Mouse (Mus musculus): Measurements from ENCODE around the gene Ppp1r13l.

The Ppp1r13l gene

DNA sequence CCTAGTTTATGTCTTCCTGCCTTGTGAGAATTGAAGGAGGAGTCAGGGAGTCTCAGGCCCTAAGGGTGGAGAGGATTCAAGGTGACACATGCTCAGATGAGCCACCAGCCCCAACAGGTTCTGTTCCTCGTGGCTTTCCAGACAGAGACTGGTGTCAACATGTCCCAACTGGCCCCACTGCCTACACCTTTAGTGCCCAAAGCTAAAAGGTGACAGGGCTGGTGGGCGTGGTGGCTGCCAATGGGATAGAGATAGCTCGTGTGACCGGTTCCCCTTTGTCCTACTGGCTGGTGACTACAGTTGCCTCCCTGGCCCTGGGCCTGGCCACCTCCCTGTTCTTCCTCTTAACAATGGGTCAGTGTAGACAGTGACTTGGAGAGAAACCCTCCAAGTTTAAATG, 5.8 kb downstream of the Ppp1r13l start:
- DNase-seq (ENCODE audit: inconsistent ontology term) = no peak

DNA sequence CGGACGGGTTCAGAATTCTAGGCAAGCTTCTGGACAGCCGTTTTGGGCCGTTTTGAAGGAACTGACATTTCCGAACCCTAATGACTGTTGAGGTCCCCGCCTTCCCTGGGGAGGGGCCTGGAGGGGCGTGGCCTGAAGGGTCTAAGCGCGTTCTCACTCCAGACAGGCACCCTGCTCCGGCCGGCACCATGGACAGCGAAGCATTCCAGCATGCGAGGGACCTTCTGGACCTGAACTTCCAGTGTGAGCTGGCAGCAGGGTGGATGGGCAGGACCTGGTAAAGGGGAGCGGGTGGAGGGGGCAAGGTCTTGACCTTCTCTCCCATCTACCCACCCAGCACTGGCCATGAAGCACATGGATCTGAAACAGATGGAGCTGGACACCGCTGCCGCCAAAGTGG, 8.8 kb downstream of the Ppp1r13l start:
- DNase-seq (ENCODE audit: inconsistent ontology term) = peak; percentile 78

DNA sequence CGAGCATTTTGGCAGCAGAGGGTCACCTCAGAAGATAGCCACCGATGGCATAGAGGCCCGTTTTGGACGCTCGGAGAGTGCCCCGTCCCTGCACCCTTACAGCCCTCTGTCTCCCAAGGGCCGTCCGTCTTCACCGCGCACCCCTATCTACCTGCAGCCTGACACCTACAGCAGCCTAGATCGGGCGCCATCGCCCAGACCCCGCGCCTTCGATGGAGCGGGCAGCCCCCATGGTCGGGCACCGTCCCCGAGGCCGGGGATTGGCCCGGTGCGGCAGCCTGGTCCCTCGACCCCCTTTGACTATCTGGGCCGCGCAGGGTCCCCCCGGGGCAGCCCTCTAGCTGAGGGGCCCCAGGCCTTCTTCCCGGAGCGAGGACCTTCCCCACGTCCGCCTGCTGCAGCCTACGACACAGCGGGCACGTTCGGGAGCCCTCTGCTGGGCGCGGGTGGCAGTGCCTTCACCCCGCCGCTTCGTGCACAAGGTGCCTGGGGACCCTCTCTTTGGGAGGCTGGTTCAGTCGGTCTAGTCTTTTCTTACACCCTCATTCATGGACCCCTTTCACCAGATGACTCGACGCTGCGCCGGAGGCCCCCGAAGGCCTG, 10.4 kb downstream of the Ppp1r13l start:
- DNase-seq (ENCODE audit: inconsistent ontology term) = peak; percentile 30

DNA sequence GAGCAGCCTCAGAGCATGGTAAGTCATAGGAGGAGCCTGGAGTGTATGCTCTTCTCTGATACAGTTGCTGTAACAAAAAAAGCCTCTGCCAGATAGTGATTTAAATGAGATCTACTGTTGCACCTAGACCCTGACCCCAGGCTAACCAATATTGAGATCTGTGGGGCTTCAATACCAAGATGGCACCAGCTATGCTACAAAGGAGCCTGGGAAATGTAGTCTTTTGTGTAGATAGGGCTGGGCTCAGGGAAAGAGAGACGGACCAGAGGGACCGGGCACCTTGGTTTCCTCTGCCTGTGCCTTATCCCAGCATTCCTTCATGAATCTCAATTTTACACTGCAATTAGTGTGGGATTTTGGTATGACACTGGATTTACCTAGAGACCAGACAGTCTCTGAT, 13.8 kb downstream of the Ppp1r13l start:
- no peak for DNase-seq (ENCODE audit: inconsistent ontology term)

DNA sequence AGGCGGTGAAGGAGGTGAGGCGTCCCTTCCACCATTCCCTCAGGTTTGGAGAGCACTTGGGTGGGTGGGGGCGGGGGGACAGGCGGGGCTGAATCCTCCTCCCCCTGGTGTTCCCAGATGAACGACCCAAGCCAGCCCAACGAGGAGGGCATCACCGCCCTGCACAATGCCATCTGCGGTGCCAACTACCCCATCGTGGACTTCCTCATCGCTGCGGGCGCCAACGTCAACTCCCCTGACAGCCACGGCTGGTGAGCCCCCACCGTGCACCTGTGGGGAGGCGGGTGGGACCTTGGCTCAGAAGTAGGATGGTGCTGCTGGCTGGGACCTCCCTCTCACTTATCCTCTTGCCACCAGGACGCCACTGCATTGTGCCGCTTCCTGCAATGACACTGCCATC, 15.8 kb downstream of the Ppp1r13l start:
- DNase-seq (ENCODE audit: inconsistent ontology term) = no peak

DNA sequence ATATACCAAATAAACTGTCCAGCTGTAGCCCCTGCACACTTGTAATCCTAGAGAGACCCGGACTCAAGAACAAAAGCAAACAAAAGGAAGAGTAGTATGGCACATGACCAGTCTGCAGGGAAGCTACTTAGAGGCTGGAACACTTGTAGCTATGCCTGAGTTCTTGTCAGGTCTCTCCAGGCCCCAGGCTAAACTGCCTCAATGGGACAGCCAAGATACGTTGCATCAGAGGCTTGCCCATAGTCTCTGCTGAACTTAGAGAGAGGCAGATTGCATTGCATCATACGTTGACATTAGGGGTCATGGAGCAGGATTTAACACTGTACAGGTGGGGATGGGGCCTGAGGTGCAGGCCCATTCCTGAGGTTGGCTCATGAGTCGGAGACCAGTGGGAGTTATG, 16.5 kb downstream of the Ppp1r13l start:
- DNase-seq (ENCODE audit: inconsistent ontology term) = no peak

DNA sequence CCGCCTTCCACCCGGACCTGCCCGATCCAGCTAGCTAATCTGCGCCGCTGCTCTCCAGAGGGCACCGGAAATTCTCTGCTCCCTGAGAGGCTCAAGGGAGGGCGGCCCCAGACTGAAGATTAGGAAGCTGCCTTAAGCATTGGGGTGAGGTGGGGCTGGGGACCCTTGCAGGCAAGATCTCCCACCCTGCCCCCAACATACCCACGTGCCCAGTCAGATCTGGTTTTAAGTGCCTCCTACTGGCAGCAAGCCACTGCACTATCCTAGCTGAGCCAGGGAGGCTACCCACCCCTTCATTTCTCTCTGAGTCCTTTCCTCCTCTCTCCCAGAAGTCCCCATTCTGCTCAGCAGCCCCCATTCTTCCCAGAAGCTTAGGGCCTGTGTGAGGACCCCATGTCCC, 18.5 kb downstream of the Ppp1r13l start:
- no peak for DNase-seq (ENCODE audit: inconsistent ontology term)

DNA sequence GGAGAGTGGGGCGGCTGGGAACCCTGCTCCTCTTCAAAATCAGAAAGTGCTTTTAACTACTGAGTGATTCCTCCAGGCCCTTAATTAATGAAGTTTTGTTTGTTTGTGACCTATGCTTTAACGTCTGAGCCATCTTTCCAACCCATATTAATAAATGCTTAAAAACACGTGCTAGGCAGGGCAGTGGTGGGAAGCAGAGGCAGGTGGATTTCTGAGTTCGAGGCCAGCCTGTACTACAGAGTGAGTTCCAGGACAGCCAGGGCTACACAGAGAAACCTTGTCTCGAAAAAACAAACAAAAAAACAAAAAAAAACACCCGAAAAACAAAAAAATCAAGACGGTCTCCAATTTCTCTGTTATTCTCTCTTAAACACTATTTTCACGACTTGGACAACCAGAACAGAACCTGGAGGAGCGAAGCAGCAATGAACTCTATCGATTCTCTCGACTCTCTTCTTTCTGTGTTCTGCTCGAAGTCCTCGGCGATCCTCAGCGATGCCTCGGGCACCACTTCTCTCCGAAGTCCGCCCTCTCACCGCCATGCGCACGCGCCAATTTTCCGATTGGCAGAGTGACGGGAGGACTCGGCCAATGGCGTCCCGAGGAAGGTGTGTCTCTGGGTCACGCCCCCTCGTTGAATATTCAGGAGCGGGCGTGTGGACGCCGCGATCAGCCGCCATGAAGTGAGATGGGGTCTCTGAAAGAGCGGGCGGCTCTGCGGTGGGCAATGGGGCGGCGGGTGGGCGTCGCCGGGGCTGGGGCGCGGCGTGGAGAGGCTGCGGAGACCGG, 22.0 kb downstream of the Ppp1r13l start, which contains the start of gene Ercc2:
Ercc2 (plus strand) TSS at position 634 of the 789 bp plus-strand sequence.
- DNase-seq (ENCODE audit: inconsistent ontology term) = peak; percentile 99

DNA sequence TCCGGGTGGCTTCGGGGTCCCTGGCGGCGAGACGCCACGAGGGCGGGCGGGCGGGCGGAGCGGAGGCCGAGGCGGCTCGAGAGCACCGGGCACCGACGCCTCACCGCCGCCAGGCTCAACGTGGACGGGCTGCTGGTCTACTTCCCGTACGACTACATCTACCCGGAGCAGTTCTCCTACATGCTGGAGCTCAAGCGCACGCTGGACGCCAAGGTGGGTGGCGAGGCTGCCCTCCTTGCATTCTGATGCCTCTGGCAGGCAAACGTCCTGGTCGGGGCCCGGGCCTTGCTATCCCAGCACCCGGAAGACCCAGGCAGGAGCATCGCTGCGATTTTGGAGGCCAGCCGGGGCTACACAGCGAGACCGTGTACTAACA, 22.6 kb downstream of the Ppp1r13l start:
- DNase-seq (ENCODE audit: inconsistent ontology term) = no peak

DNA sequence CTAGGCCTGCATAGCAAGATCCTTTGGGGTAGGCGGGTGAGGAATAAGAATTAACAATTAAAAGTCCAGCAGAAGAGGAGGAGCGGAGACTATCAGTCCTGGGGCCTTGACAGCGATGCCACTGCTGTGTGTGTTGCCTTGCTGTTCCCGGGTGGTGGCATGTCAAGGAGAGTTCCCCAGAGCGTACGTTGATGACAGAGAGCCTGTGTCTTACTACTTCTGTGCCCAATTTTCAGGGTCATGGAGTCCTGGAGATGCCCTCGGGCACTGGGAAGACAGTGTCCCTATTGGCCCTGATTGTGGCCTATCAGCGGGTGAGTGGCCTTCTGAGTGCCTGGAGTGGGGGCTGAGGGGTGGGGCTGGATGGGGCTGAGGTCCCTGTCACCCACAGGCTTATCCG, 24.2 kb downstream of the Ppp1r13l start:
- no peak for DNase-seq (ENCODE audit: inconsistent ontology term)

DNA sequence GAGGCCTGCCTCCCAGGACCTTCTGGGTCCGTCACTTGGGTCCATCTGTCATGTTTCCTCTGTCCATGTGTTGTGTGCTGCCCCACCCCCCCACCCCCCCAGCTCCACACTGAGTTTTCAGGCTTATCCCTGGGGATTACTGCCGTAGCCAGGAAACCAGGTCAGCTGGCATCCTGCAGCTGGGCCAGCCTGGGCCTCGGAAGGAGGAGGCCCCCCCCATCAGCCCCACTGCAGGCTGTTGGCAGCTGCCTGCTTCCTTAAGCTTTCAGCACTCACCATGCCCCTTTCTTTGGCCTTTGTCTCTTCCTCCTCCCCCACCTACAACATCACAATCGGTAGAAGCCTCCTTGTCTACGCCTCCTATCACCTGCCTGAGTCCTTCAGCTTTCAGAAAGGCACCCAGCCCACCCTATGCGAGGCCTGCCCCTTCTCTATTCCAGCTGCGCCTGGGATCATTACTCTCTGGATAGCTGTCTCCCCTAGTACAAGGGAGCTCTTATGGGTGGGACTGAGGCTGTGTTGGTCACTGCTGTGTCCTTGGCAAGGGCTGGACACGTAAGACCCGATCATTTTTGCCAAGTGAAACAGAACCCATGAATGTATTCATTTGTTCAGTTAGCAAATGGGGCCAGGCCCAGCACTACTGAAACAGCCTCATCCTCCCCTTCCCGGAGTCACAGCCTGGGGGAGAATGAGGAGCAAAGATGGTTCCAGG, 29.3 kb downstream of the Ppp1r13l start:
- DNase-seq (ENCODE audit: inconsistent ontology term) = no peak

DNA sequence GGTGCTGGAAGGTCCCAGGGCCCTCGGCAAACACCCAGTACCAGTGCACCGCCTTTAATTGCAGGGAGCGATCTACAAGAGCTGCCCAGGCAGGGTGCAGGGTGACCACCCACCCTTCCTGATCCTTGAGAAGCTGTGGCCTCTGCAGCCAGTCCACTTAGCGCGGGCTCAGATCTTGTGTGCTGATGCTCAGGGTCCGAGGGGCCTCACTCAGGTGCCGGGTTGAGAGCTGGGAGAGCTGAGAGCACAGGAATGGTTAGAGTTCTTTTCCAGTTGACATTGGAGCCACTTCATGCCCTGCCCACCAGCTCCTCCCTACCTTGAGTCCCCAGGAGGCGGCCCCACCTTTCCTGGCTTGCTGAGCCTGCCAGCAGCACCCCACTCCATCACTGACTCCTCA, 34.9 kb downstream of the Ppp1r13l start:
- DNase-seq (ENCODE audit: inconsistent ontology term) = no peak

DNA sequence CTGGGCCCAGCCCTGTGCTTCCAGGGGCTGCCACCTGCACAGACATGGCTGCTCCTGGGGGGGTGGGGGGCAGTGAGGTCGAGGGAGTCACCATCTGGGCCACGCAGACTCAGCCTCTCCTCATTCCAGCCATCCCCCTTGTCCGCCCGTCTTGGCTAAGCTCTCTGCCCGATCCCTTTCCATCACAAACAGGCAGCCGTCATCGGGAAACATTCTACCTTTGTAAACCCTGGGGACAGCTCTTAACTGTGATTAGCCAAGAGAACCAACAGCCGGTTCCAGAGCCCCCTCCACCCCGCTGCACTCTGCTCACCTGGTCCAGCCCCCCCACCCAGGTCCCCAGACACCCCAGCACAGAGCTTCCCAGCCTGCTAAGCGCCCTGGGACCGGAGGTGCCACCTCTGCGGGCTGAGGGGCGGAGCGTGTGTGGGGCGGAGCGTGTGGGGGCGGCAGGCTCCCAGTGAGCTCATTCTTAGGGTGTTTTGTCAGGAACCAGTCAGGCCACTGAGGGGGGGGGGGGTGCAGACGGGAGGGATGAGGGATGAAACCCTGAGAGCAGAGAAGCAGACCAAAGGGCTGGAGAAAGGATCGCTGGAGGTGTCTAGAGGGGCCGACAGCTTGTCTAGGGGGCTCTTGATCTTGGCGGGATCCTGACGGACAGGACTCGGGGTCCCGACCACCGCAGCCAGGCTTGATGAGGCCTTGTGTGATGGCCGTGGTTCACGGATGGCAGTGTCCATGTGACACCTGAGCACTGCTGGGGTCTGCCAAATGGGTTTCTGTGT, 40.1 kb downstream of the Ppp1r13l start:
- peak; percentile 91 for DNase-seq (ENCODE audit: inconsistent ontology term)

DNA sequence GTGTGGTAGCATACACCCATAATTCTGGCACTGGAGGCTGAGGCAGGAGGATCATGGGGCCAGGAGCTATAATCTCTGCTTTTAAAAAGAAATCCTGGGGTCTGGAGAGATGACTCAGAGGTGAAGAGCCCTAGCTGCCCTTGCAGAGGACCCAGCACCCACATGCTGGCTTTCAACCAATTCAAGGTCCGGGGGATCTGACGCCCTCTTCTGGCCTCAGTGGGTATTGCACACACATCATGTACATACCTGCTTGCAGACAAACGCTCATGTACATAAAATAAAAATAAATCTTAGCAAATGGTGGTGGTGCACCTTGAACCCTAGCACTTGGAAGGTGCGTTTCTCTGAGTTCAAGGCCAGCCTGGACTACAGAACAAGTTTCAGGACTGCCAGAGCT, 41.4 kb downstream of the Ppp1r13l start:
- no peak for DNase-seq (ENCODE audit: inconsistent ontology term)

DNA sequence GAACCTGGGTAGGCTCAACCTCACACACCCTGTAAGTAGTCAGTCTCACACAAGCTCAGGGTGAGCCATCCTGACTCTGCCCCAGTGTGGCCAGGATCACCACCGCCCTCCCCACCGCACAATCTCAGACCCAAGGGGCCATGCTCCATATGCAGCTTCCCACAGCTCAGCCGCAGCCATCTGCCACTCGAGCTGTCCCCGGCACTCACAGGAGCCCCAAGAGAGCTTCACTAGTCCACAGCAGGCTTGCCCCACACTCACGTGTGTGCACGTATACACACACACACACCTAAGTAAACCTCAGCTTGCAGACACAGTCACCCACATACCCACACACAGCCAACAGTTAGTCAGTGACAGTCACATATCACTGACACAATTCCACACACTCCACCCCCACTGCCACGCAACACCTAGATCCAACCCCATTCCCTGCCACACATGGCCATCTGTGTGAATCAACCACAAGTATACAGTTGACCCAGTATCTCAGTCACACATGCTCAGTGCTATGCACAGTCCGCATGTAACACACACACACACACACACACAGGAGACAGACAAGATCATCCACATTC, 43.1 kb downstream of the Ppp1r13l start:
- no peak for DNase-seq (ENCODE audit: inconsistent ontology term)

DNA sequence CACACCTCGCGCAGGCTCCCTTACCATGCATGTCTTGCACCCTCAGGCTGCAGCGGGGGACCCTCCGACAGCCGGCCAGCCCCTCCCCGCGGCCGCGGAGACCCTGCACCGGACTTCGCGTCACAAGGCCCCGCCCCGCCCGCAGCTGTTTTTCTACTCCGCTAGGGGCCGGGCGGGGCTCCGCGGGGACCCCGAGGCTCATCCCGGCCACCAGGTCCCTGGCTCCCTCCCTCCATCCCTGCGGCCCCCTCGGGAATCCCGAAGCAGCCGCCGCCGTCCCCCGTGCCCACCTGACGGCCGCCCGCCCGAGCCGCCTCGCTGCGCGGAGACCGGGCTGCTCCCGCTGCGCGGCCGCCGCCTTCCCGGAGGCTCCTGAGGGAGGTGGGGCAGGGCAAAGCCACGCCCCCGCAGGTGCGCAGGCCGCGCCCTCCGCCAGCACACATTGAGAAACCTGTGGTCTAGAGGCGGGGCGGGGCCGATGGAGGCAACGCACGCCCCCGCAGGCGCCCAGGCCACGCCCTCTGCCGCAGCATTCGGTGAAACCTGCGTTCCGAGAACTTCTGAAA, 44.3 kb downstream of the Ppp1r13l start, which contains the start of gene Klc3:
Klc3 (minus strand) TSS at position 374 of the 566 bp plus-strand sequence.
- peak; percentile 50 for DNase-seq (ENCODE audit: inconsistent ontology term)

DNA sequence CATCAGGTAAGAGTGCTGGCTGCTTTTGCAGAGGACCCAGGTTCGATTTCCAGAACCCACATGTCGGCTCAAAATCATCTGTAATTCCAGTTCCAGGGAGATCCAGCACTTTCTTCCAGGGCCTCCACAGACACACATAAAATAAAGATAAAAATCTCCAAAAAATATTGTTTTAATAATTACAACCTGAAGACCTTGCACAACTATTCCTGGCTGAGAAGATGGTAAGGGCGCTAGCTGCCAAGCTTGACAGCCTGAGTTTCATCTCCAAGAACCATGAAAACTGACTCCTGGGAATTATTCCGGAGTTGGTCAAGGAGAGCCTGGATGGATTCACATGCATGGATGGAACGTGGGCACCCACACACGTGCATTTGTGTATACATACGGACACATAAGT, 44.9 kb downstream of the Ppp1r13l start, which contains the start of gene Ckm:
Ckm (plus strand) TSS at position 301 of the 400 bp plus-strand sequence.
- DNase-seq (ENCODE audit: inconsistent ontology term) = no peak

DNA sequence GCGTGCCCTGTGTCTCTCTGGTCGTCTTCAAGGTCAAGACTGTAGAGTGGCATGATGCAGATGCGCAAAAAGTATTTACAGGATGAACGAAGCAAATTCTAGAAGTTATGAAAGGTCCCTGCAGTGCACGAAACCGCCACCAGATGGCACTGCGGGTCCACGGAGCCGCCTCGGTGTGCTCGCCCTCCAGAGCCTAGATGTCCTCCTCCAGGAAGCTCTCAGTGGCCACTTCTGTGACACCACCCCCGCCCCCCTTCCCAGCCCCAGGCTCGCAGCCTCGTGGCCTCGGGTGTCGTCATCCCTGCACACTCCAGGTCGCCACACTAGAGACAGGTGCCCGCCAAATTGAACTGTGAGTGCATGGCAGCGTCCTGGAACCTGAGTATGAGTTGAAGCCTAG, 45.9 kb downstream of the Ppp1r13l start:
- DNase-seq (ENCODE audit: inconsistent ontology term) = peak; percentile 85

DNA sequence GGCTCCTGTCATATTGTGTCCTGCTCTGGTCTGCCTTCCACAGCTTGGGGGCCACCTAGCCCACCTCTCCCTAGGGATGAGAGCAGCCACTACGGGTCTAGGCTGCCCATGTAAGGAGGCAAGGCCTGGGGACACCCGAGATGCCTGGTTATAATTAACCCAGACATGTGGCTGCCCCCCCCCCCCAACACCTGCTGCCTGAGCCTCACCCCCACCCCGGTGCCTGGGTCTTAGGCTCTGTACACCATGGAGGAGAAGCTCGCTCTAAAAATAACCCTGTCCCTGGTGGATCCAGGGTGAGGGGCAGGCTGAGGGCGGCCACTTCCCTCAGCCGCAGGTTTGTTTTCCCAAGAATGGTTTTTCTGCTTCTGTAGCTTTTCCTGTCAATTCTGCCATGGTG, 50.2 kb downstream of the Ppp1r13l start:
- no peak for DNase-seq (ENCODE audit: inconsistent ontology term)

DNA sequence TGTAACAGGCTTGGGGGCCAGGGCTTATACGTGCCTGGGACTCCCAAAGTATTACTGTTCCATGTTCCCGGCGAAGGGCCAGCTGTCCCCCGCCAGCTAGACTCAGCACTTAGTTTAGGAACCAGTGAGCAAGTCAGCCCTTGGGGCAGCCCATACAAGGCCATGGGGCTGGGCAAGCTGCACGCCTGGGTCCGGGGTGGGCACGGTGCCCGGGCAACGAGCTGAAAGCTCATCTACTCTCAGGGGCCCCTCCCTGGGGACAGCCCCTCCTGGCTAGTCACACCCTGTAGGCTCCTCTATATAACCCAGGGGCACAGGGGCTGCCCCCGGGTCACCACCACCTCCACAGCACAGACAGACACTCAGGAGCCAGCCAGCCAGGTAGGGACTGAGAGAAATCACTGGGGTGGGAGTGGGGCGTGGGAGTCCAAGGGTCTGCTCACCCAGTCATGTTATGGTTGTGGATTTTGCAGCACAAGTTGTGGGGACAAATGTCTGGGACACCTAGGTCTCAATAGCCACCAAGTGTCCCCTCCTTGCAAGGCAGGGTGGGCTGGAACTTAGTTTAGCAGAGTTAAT, 51.3 kb downstream of the Ppp1r13l start:
- DNase-seq (ENCODE audit: inconsistent ontology term) = no peak

DNA sequence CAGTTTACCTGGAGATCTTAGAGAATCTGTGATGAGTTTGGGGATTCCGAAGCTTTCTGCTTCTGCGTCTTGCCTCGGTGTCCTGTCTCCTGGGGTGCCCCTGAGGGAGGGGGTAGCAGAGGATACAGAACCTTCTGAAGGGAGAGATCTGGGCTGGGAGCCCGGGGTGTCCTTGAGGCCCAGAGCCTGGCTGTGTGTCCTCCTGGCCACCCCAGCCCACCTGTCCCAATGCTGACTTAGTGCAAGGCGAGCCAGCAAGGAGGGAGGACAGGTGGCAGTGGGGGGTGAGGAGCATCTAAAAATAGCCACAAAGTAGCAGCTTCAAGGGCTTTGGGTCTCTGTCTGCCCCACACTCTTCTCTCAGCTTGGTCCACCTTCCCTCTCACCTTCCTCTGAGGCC, 52.2 kb downstream of the Ppp1r13l start:
- DNase-seq (ENCODE audit: inconsistent ontology term) = no peak
